Mouse (Mus musculus): ENCODE data around the gene Btbd9. TPM values are rescaled to one million over a fixed set of nuclear protein-coding genes. Genes with fewer than 3 reads are reported as not detected.
"Not testable (repeated sequence)": the region's sequence is repeated elsewhere in the genome, so short reads cannot be mapped to it uniquely, and the experiment has no call there.

Gene Btbd9
- polyA plus RNA-seq, 1 experiment from 2014 or later, result 63.0 TPM

- H3K4me3 ChIP-seq, result no peak overlapping the region
- H3K9me3 ChIP-seq (replicated peaks), result no peaks in the 10 kb centered on the region
- H3K27me3 ChIP-seq (ENCODE audit: low read depth, poor library complexity, severe bottlenecking), result no peaks in the 10 kb centered on the region
- no peak for DNase-seq (ENCODE audit: low spot score)
- peaks cover 19% of the 10 kb centered on the region for H3K36me3 ChIP-seq
- H3K4me1 ChIP-seq, result peaks cover 17% of the 10 kb centered on the region
- no peak overlapping the region for H3K27ac ChIP-seq (replicated peaks)
- WGBS, result 90% methylated on average over 9 of the region's 9 CpGs
These were observed 63.3 kb downstream of the Btbd9 start for GRCm38 (mm10) chr17:30513034-30513433.

- peaks cover 19% of the 10 kb centered on the region for H3K36me3 ChIP-seq
- no peaks in the 10 kb centered on the region for H3K9me3 ChIP-seq (replicated peaks)
- no peak for DNase-seq (ENCODE audit: low spot score)
- H3K4me1 ChIP-seq, result peaks cover 22% of the 10 kb centered on the region
- no peaks in the 10 kb centered on the region for H3K27me3 ChIP-seq (ENCODE audit: low read depth, poor library complexity, severe bottlenecking)
- WGBS, result 93% methylated on average over 7 of the region's 7 CpGs
- no peak overlapping the region for H3K27ac ChIP-seq (replicated peaks)
- H3K4me3 ChIP-seq, result no peak overlapping the region
These were observed 63.8 kb downstream of the Btbd9 start for GRCm38 (mm10) chr17:30512531-30512930.

- 85% methylated on average over 4 of the region's 4 CpGs for WGBS
- Histone ChIP-seq H3K36me3 (peaks cover 16% of the 10 kb centered on the region), H3K9me3 (replicated peaks) (no peaks in the 10 kb centered on the region), H3K27me3 (ENCODE audit: low read depth, poor library complexity, severe bottlenecking) (no peaks in the 10 kb centered on the region), H3K4me3 (no peak overlapping the region), H3K27ac (replicated peaks) (no peak overlapping the region), H3K4me1 (peaks cover 27% of the 10 kb centered on the region)
- no peak for DNase-seq (ENCODE audit: low spot score)
These were observed 64.3 kb downstream of the Btbd9 start for GRCm38 (mm10) chr17:30512007-30512406.

GRCm38 (mm10) chr17:30511399-30511798 is 64.9 kb downstream of the Btbd9 start:
- WGBS, result 85% methylated on average over 6 of the region's 6 CpGs
- no peaks in the 10 kb centered on the region for H3K9me3 ChIP-seq (replicated peaks)
- H3K4me3 ChIP-seq, result no peak overlapping the region
- no peak for DNase-seq (ENCODE audit: low spot score)
- peaks cover 10% of the 10 kb centered on the region for H3K36me3 ChIP-seq
- peaks cover 32% of the 10 kb centered on the region for H3K4me1 ChIP-seq
- H3K27me3 ChIP-seq (ENCODE audit: low read depth, poor library complexity, severe bottlenecking), result no peaks in the 10 kb centered on the region
- no peak overlapping the region for H3K27ac ChIP-seq (replicated peaks)

- Histone ChIP-seq H3K36me3 (no peaks in the 10 kb centered on the region), H3K4me1 (peaks cover 35% of the 10 kb centered on the region), H3K27ac (replicated peaks) (no peak overlapping the region), H3K9me3 (replicated peaks) (no peaks in the 10 kb centered on the region), H3K4me3 (no peak overlapping the region), H3K27me3 (ENCODE audit: low read depth, poor library complexity, severe bottlenecking) (no peaks in the 10 kb centered on the region)
- WGBS, result 66% methylated on average over 6 of the region's 6 CpGs
- no peak for DNase-seq (ENCODE audit: low spot score)
These were observed 66.1 kb downstream of the Btbd9 start for GRCm38 (mm10) chr17:30510171-30510570.

GRCm38 (mm10) chr17:30509646-30510045 is 66.6 kb downstream of the Btbd9 start:
- DNase-seq (ENCODE audit: low spot score), result no peak
- Histone ChIP-seq H3K27ac (replicated peaks) (no peak overlapping the region), H3K4me3 (no peak overlapping the region), H3K27me3 (ENCODE audit: low read depth, poor library complexity, severe bottlenecking) (no peaks in the 10 kb centered on the region), H3K9me3 (replicated peaks) (no peaks in the 10 kb centered on the region), H3K4me1 (peaks cover 35% of the 10 kb centered on the region), H3K36me3 (0 out of 2 replicates have a peak, but pooled peaks cover 4% of the 10 kb centered on the region)
- WGBS, result 92% methylated on average over 6 of the region's 6 CpGs

GRCm38 (mm10) chr17:30507636-30508576 is 68.4 kb downstream of the Btbd9 start:
- H3K27me3 ChIP-seq (ENCODE audit: low read depth, poor library complexity, severe bottlenecking), result no peaks in the 10 kb centered on the region
- WGBS, result 80% methylated on average over 9 of the region's 9 CpGs
- peak overlapping the region; percentile 74 for H3K27ac ChIP-seq (replicated peaks)
- 0 out of 2 replicates have a peak, but pooled peaks cover 6% of the 10 kb centered on the region for H3K36me3 ChIP-seq
- no peak for DNase-seq (ENCODE audit: low spot score)
- peaks cover 35% of the 10 kb centered on the region for H3K4me1 ChIP-seq
- H3K9me3 ChIP-seq (replicated peaks), result no peaks in the 10 kb centered on the region
- H3K4me3 ChIP-seq, result no peak overlapping the region

- Histone ChIP-seq H3K36me3 (0 out of 2 replicates have a peak, but pooled peaks cover 6% of the 10 kb centered on the region), H3K4me3 (no peak overlapping the region), H3K4me1 (peaks cover 35% of the 10 kb centered on the region), H3K9me3 (replicated peaks) (no peaks in the 10 kb centered on the region), H3K27me3 (ENCODE audit: low read depth, poor library complexity, severe bottlenecking) (no peaks in the 10 kb centered on the region), H3K27ac (replicated peaks) (peak overlapping the region; percentile 74)
- no peak for DNase-seq (ENCODE audit: low spot score)
- 25% methylated on average over 5 of the region's 5 CpGs for WGBS
These were observed 69.4 kb downstream of the Btbd9 start for GRCm38 (mm10) chr17:30506916-30507315.

GRCm38 (mm10) chr17:30499541-30499940 is 76.7 kb downstream of the Btbd9 start:
- H3K27me3 ChIP-seq (ENCODE audit: low read depth, poor library complexity, severe bottlenecking); DNase-seq (ENCODE audit: low spot score): not testable (repeated sequence)
- WGBS, result 96% methylated on average over 11 of the region's 11 CpGs

GRCm38 (mm10) chr17:30498779-30499178 is 77.5 kb downstream of the Btbd9 start:
- H3K4me1 ChIP-seq, result peaks cover 29% of the 10 kb centered on the region
- 90% methylated on average over 5 of the region's 5 CpGs for WGBS
- no peaks in the 10 kb centered on the region for H3K27me3 ChIP-seq (ENCODE audit: low read depth, poor library complexity, severe bottlenecking)
- H3K36me3 ChIP-seq, result peaks cover 10% of the 10 kb centered on the region
- no peak for DNase-seq (ENCODE audit: low spot score)
- peak overlapping the region; percentile 47; the same call in 1 of the 2 replicates for H3K27ac ChIP-seq (replicated peaks)
- no peak overlapping the region for H3K4me3 ChIP-seq
- H3K9me3 ChIP-seq (replicated peaks), result peaks cover 5% of the 10 kb centered on the region; the same call in 1 of the 2 replicates

More at GRCm38 (mm10) chr17:30499541-30499940, 76.7 kb downstream of the Btbd9 start:
- peaks cover 28% of the 10 kb centered on the region for H3K4me1 ChIP-seq
- H3K4me3 ChIP-seq; H3K27ac ChIP-seq (replicated peaks); H3K9me3 ChIP-seq (replicated peaks): not testable (repeated sequence)
- peaks cover 11% of the 10 kb centered on the region for H3K36me3 ChIP-seq

- DNase-seq (ENCODE audit: low spot score), result no peak
- 90% methylated on average over 6 of the region's 6 CpGs for WGBS
- peaks cover 10% of the 10 kb centered on the region for H3K36me3 ChIP-seq
These were observed 77.9 kb downstream of the Btbd9 start for GRCm38 (mm10) chr17:30498376-30498719.

GRCm38 (mm10) chr17:30497525-30498375 is 78.5 kb downstream of the Btbd9 start:
- no peak for DNase-seq (ENCODE audit: low spot score)
- no peak overlapping the region for H3K4me3 ChIP-seq
- H3K9me3 ChIP-seq (replicated peaks), result peaks cover 5% of the 10 kb centered on the region; the same call in 1 of the 2 replicates
- H3K4me1 ChIP-seq, result peaks cover 29% of the 10 kb centered on the region
- H3K27ac ChIP-seq (replicated peaks), result peak overlapping the region; percentile 47
- H3K36me3 ChIP-seq, result peaks cover 10% of the 10 kb centered on the region
- WGBS, result 58% methylated on average over 11 of the region's 11 CpGs
- no peaks in the 10 kb centered on the region for H3K27me3 ChIP-seq (ENCODE audit: low read depth, poor library complexity, severe bottlenecking)

More at GRCm38 (mm10) chr17:30498376-30498719, 77.9 kb downstream of the Btbd9 start:
- Histone ChIP-seq H3K4me3 (no peak overlapping the region), H3K27me3 (ENCODE audit: low read depth, poor library complexity, severe bottlenecking) (no peaks in the 10 kb centered on the region), H3K4me1 (peaks cover 29% of the 10 kb centered on the region), H3K9me3 (replicated peaks) (peaks cover 5% of the 10 kb centered on the region; the same call in 1 of the 2 replicates), H3K27ac (replicated peaks) (peak overlapping the region; percentile 47; the same call in 1 of the 2 replicates)
